Mouse (Mus musculus): ENCODE results near the gene Fry. TPM values are rescaled to one million over a fixed set of nuclear protein-coding genes. Genes with fewer than 3 reads are reported as not detected.

The Fry gene
- polyA plus RNA-seq, 1 experiment from 2014 or later, result 32.5 TPM

DNA sequence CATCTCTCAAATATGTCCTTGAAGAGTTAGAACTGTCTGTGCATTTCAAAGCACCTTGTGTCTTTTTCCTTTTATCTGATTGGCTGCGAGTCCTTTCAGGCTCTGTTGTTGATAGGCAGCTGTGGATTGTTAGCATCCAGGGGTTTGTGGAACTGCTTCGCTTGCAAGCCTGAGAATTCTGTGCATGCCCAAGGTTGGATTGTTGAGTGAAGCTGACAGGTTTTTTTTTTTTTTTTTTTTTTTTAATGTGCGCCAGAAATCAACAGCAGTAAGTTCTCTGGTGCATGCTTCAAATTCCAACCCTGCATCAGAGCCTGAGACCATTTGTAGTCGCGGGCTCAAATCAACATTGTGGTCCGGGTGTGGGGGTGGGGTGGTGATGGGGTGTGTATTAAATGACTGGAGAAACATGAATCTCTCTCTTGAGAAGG lies 78.5 kb downstream of the Fry start:
- ATAC-seq (replicated peaks; ENCODE audit: insufficient number of reproducible peaks, low FRiP score, low TSS enrichment), result no peak
- no peaks in the 10 kb centered on the region for H3K36me3 ChIP-seq (ENCODE audit: control insufficient read depth, insufficient read depth, low read length)
- peak overlapping the region; percentile 83 for H3K4me2 ChIP-seq
- H3K4me3 ChIP-seq (ENCODE audit: low read depth, low read length), result peak overlapping the region; percentile 50
- no peaks in the 10 kb centered on the region for H3K9me3 ChIP-seq (replicated peaks; ENCODE audit: control insufficient read depth, low read length)
- WGBS (ENCODE audit: insufficient replicate concordance), result 21% methylated on average over 6 of the region's 6 CpGs
- H3K4me1 ChIP-seq (ENCODE audit: control insufficient read depth, insufficient read depth, low read length), result no peaks in the 10 kb centered on the region
- no peaks in the 10 kb centered on the region for H3K27me3 ChIP-seq (ENCODE audit: control insufficient read depth, insufficient read depth, low read length)
- no peak overlapping the region for H3K9ac ChIP-seq (ENCODE audit: low read depth, low read length)
- no peak overlapping the region for H3K27ac ChIP-seq (ENCODE audit: low read depth, low read length)

DNA sequence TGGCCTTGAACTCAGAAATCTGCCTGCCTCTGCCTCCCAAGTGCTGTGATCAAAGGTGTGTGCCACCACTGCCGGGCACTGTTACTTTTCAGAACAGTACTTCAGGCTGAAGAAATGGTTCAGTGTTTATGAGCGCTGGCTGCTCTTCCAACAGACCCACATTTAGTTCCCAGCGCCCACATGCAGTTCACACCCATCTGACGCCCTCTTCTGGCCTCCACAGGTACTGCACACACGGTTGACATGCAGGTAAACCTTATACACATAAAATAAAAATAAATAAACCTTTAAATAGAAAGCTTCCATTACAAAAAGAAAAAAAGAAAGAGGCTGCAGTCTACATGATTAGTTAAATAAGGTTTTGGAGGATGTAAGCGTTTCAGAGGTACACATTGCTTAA lies 88.3 kb downstream of the Fry start:
- 76% methylated on average over 6 of the region's 6 CpGs for WGBS (ENCODE audit: insufficient replicate concordance)
- Histone ChIP-seq H3K4me2 (no peak overlapping the region), H3K9ac (ENCODE audit: low read depth, low read length) (no peak overlapping the region), H3K9me3 (replicated peaks; ENCODE audit: control insufficient read depth, low read length) (no peaks in the 10 kb centered on the region), H3K27ac (ENCODE audit: low read depth, low read length) (no peak overlapping the region), H3K4me3 (ENCODE audit: low read depth, low read length) (no peak overlapping the region), H3K36me3 (ENCODE audit: control insufficient read depth, insufficient read depth, low read length) (no peaks in the 10 kb centered on the region), H3K27me3 (ENCODE audit: control insufficient read depth, insufficient read depth, low read length) (no peaks in the 10 kb centered on the region), H3K4me1 (ENCODE audit: control insufficient read depth, insufficient read depth, low read length) (no peaks in the 10 kb centered on the region)
- no peak for ATAC-seq (replicated peaks; ENCODE audit: insufficient number of reproducible peaks, low FRiP score, low TSS enrichment)

DNA sequence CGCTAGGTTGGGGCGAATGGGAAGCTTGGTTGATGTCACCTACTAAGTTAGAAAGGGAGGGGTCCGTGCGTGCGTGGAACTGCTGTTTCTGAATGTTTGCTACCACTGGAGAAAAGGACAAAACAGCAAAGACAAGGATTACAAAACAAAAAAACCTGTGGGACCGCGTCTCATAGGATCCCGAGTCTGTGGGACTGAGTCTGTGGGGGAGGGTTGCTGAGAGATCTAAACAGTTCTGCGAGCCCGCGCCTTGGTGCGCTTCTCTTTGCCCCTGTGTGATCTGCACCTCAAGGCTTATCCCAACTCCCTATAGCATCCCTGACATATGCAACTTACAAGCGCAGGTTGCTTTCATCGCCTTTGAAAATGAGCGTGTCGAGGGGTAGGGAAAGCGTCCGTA lies 89.2 kb downstream of the Fry start:
- Histone ChIP-seq H3K4me1 (ENCODE audit: control insufficient read depth, insufficient read depth, low read length) (no peaks in the 10 kb centered on the region), H3K27me3 (ENCODE audit: control insufficient read depth, insufficient read depth, low read length) (no peaks in the 10 kb centered on the region), H3K9me3 (replicated peaks; ENCODE audit: control insufficient read depth, low read length) (no peaks in the 10 kb centered on the region), H3K9ac (ENCODE audit: low read depth, low read length) (peak overlapping the region; percentile 43; the same call in 1 of the 2 replicates), H3K27ac (ENCODE audit: low read depth, low read length) (no peak overlapping the region), H3K36me3 (ENCODE audit: control insufficient read depth, insufficient read depth, low read length) (no peaks in the 10 kb centered on the region), H3K4me2 (peak overlapping the region; percentile 58), H3K4me3 (ENCODE audit: low read depth, low read length) (no peak overlapping the region)
- no peak for ATAC-seq (replicated peaks; ENCODE audit: insufficient number of reproducible peaks, low FRiP score, low TSS enrichment)
- 24% methylated on average over 18 of the region's 18 CpGs for WGBS (ENCODE audit: insufficient replicate concordance)

DNA sequence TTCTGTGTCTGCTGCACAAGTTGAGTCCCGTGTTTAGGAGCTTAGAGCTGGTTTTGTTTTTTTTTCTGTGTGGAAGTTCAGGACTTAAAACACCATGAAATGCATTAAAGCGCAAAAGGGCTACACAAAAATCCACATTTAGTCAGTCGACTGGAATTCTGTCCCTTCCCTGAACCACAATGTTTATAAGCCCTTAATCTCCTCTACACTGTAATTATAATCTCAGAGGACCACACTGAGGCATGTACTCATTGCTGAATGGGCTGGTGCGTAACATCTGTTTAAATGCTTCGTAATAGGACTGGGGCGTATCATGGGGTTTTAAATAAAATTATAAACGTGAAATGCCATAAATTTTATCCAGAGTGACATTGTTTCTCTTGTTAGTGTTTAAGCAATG lies 89.6 kb downstream of the Fry start:
- Histone ChIP-seq H3K9ac (ENCODE audit: low read depth, low read length) (no peak overlapping the region), H3K4me2 (peak overlapping the region; percentile 58), H3K27ac (ENCODE audit: low read depth, low read length) (no peak overlapping the region), H3K9me3 (replicated peaks; ENCODE audit: control insufficient read depth, low read length) (no peaks in the 10 kb centered on the region), H3K27me3 (ENCODE audit: control insufficient read depth, insufficient read depth, low read length) (no peaks in the 10 kb centered on the region), H3K4me1 (ENCODE audit: control insufficient read depth, insufficient read depth, low read length) (no peaks in the 10 kb centered on the region), H3K4me3 (ENCODE audit: low read depth, low read length) (no peak overlapping the region), H3K36me3 (ENCODE audit: control insufficient read depth, insufficient read depth, low read length) (no peaks in the 10 kb centered on the region)
- ATAC-seq (replicated peaks; ENCODE audit: insufficient number of reproducible peaks, low FRiP score, low TSS enrichment), result no peak
- WGBS (ENCODE audit: insufficient replicate concordance), result 55% methylated on average over 7 of the region's 7 CpGs

DNA sequence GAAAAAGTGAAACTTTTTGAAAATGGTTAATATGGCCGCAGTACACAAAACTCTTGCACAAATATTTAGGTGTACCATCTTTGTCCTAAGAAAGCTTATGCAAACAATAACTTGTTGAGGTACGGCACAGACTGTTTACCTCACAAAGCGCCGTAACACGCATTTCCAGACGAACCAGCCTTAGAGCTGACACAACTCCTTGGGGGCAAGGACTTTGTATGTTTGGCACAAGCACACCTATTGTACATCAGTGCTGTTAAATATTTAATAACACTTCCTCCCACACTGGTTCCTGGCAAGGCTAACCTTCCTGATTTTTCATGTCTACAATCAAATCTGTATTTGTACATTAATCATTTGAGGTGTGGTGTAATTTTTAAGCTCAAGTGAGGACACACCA lies 95.6 kb downstream of the Fry start:
- Histone ChIP-seq H3K4me3 (ENCODE audit: low read depth, low read length) (no peak overlapping the region), H3K4me2 (no peak overlapping the region), H3K27ac (ENCODE audit: low read depth, low read length) (no peak overlapping the region), H3K4me1 (ENCODE audit: control insufficient read depth, insufficient read depth, low read length) (no peaks in the 10 kb centered on the region), H3K36me3 (ENCODE audit: control insufficient read depth, insufficient read depth, low read length) (no peaks in the 10 kb centered on the region), H3K27me3 (ENCODE audit: control insufficient read depth, insufficient read depth, low read length) (no peaks in the 10 kb centered on the region), H3K9ac (ENCODE audit: low read depth, low read length) (no peak overlapping the region), H3K9me3 (replicated peaks; ENCODE audit: control insufficient read depth, low read length) (no peaks in the 10 kb centered on the region)
- no peak for ATAC-seq (replicated peaks; ENCODE audit: insufficient number of reproducible peaks, low FRiP score, low TSS enrichment)
- WGBS (ENCODE audit: insufficient replicate concordance), result 87% methylated on average over 6 of the region's 6 CpGs

DNA sequence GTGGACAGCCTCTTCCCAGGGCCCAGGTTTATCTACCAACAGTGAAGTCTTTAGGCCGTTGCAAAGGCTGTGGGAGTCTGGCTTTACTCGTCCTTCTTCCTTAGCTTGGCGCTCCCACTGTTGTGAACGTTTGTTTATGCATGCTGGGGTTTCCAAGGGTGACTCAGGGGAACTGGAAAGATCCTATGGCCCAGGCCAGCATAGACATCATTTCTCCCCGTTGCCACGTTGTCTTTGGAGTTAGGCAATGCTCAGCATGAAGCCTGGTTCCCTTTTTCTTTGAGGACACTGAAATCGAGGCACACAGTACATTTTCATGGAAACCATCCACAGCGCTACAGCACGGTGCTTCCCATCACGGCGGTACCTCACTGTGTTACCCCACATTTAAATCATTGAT lies 97.6 kb downstream of the Fry start:
- no peak overlapping the region for H3K9ac ChIP-seq (ENCODE audit: low read depth, low read length)
- H3K27me3 ChIP-seq (ENCODE audit: control insufficient read depth, insufficient read depth, low read length), result no peaks in the 10 kb centered on the region
- H3K9me3 ChIP-seq (replicated peaks; ENCODE audit: control insufficient read depth, low read length), result no peaks in the 10 kb centered on the region
- no peak overlapping the region for H3K4me3 ChIP-seq (ENCODE audit: low read depth, low read length)
- H3K4me2 ChIP-seq, result no peak overlapping the region
- H3K27ac ChIP-seq (ENCODE audit: low read depth, low read length), result no peak overlapping the region
- no peak for ATAC-seq (replicated peaks; ENCODE audit: insufficient number of reproducible peaks, low FRiP score, low TSS enrichment)
- no peaks in the 10 kb centered on the region for H3K4me1 ChIP-seq (ENCODE audit: control insufficient read depth, insufficient read depth, low read length)
- 55% methylated on average over 11 of the region's 11 CpGs for WGBS (ENCODE audit: insufficient replicate concordance)
- H3K36me3 ChIP-seq (ENCODE audit: control insufficient read depth, insufficient read depth, low read length), result no peaks in the 10 kb centered on the region

DNA sequence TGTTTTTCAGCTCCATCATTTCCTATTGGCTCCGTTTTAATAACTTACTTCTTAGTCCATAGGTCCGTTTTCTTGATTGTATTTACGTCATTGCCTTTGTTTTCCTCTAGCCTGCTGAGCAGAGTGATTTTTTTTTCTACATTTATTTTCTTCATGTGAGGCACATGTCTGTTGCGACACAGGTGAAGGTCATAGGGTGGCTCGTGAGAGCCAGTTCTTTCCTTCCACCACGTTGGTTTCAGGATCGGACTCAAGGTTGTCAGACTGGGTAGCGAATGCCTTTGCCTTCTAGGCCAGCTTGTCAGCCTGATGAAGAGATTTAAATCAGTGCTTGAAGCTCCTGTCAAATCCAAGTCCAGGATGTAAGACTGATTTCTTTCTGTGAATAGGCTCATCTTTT lies 101.0 kb downstream of the Fry start:
- H3K36me3 ChIP-seq (ENCODE audit: control insufficient read depth, insufficient read depth, low read length), result no peaks in the 10 kb centered on the region
- no peaks in the 10 kb centered on the region for H3K4me1 ChIP-seq (ENCODE audit: control insufficient read depth, insufficient read depth, low read length)
- no peaks in the 10 kb centered on the region for H3K27me3 ChIP-seq (ENCODE audit: control insufficient read depth, insufficient read depth, low read length)
- no peak for ATAC-seq (replicated peaks; ENCODE audit: insufficient number of reproducible peaks, low FRiP score, low TSS enrichment)
- WGBS (ENCODE audit: insufficient replicate concordance), result 78% methylated on average over 8 of the region's 8 CpGs
- no peak overlapping the region for H3K9ac ChIP-seq (ENCODE audit: low read depth, low read length)
- no peak overlapping the region for H3K27ac ChIP-seq (ENCODE audit: low read depth, low read length)
- no peaks in the 10 kb centered on the region for H3K9me3 ChIP-seq (replicated peaks; ENCODE audit: control insufficient read depth, low read length)
- H3K4me3 ChIP-seq (ENCODE audit: low read depth, low read length), result no peak overlapping the region
- H3K4me2 ChIP-seq, result no peak overlapping the region

DNA sequence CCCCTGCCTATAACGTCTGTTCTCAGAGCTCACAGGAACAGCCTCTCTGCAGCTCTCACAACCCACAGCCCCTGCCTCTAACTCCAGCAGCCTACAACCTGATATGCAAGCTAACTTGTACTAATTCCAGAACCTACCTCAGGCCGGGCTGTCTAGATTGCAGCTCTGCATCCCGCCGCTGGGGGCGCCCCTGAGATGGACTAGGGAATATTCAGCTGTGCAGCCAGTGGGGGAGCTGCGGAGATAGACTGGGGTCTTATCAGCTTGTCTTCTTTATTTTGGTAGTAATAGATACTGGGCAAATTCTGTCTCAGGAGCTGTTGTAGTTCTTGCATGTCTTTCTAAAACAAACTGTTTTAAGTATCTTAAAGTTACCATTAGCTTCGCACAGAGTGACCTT lies 101.9 kb downstream of the Fry start:
- no peak overlapping the region for H3K9ac ChIP-seq (ENCODE audit: low read depth, low read length)
- no peak overlapping the region for H3K4me2 ChIP-seq
- H3K9me3 ChIP-seq (replicated peaks; ENCODE audit: control insufficient read depth, low read length), result no peaks in the 10 kb centered on the region
- WGBS (ENCODE audit: insufficient replicate concordance), result 38% methylated on average over 7 of the region's 7 CpGs
- no peak for ATAC-seq (replicated peaks; ENCODE audit: insufficient number of reproducible peaks, low FRiP score, low TSS enrichment)
- H3K4me3 ChIP-seq (ENCODE audit: low read depth, low read length), result no peak overlapping the region
- H3K27ac ChIP-seq (ENCODE audit: low read depth, low read length), result no peak overlapping the region
- no peaks in the 10 kb centered on the region for H3K36me3 ChIP-seq (ENCODE audit: control insufficient read depth, insufficient read depth, low read length)
- no peaks in the 10 kb centered on the region for H3K4me1 ChIP-seq (ENCODE audit: control insufficient read depth, insufficient read depth, low read length)
- no peaks in the 10 kb centered on the region for H3K27me3 ChIP-seq (ENCODE audit: control insufficient read depth, insufficient read depth, low read length)

DNA sequence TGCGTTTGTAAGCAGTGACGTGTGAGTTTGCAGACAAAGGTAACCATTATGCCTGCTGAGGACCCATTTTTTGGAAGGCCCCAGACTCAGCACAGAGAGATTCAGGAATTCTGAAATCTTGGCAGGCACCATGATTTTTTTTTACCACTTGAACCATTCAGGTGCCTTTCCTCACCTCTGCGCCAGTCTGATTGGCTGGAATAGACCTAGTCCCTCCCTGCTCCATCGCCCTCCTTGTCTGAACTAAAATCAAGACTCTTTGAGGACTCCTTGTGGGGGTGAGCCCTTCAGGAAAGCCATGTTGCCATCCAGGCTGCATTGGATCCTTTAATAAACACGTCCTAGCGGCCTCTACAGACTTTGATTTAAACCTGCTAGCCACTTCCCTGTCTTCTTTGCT lies 103.4 kb downstream of the Fry start:
- Histone ChIP-seq H3K9ac (ENCODE audit: low read depth, low read length) (no peak overlapping the region), H3K4me2 (no peak overlapping the region), H3K27me3 (ENCODE audit: control insufficient read depth, insufficient read depth, low read length) (no peaks in the 10 kb centered on the region), H3K4me1 (ENCODE audit: control insufficient read depth, insufficient read depth, low read length) (no peaks in the 10 kb centered on the region), H3K4me3 (ENCODE audit: low read depth, low read length) (no peak overlapping the region), H3K27ac (ENCODE audit: low read depth, low read length) (no peak overlapping the region), H3K36me3 (ENCODE audit: control insufficient read depth, insufficient read depth, low read length) (no peaks in the 10 kb centered on the region), H3K9me3 (replicated peaks; ENCODE audit: control insufficient read depth, low read length) (no peaks in the 10 kb centered on the region)
- 72% methylated on average over 6 of the region's 6 CpGs for WGBS (ENCODE audit: insufficient replicate concordance)
- ATAC-seq (replicated peaks; ENCODE audit: insufficient number of reproducible peaks, low FRiP score, low TSS enrichment), result no peak
